Mouse (Mus musculus): ENCODE measurements around the gene Slk.

The Slk gene

GRCm38 (mm10) chr19:47579225-47579787 is at the start of gene Slk:
Gene Slk (plus strand): TSS chr19:47579678.
- DNase-seq (ENCODE audit: low spot score): peak; percentile 77

- DNase-seq (ENCODE audit: low spot score): no peak
Observed at GRCm38 (mm10) chr19:47531309-47531708, 48.2 kb upstream of the Slk start.

GRCm38 (mm10) chr19:47532449-47532848 is 47.0 kb upstream of the Slk start:
- no peak for DNase-seq (ENCODE audit: low spot score)

- DNase-seq (ENCODE audit: low spot score): no peak
Observed at GRCm38 (mm10) chr19:47534131-47534530, 45.3 kb upstream of the Slk start.

- peak; percentile 97 for DNase-seq (ENCODE audit: low spot score)
Observed at GRCm38 (mm10) chr19:47536521-47537299, 42.8 kb upstream of the Slk start.

- no peak for DNase-seq (ENCODE audit: low spot score)
Observed at GRCm38 (mm10) chr19:47537300-47537792, 42.1 kb upstream of the Slk start, which contains the start of gene Stn1. Gene Stn1 (minus strand): TSS chr19:47537507.

GRCm38 (mm10) chr19:47537879-47538278 is 41.6 kb upstream of the Slk start:
- DNase-seq (ENCODE audit: low spot score): no peak

GRCm38 (mm10) chr19:47538801-47539200 is 40.7 kb upstream of the Slk start:
- no peak for DNase-seq (ENCODE audit: low spot score)

- no peak for DNase-seq (ENCODE audit: low spot score)
Observed at GRCm38 (mm10) chr19:47542441-47542840, 37.0 kb upstream of the Slk start.

GRCm38 (mm10) chr19:47545055-47545454 is 34.4 kb upstream of the Slk start:
- no peak for DNase-seq (ENCODE audit: low spot score)

GRCm38 (mm10) chr19:47545528-47545927 is 34.0 kb upstream of the Slk start:
- no peak for DNase-seq (ENCODE audit: low spot score)

- no peak for DNase-seq (ENCODE audit: low spot score)
Observed at GRCm38 (mm10) chr19:47548432-47549076, 30.9 kb upstream of the Slk start.

- DNase-seq (ENCODE audit: low spot score): no peak
Observed at GRCm38 (mm10) chr19:47549174-47549573, 30.3 kb upstream of the Slk start.

GRCm38 (mm10) chr19:47549584-47549983 is 29.9 kb upstream of the Slk start:
- no peak for DNase-seq (ENCODE audit: low spot score)

GRCm38 (mm10) chr19:47559145-47559544 is 20.3 kb upstream of the Slk start:
- no peak for DNase-seq (ENCODE audit: low spot score)

GRCm38 (mm10) chr19:47559751-47560512 is 19.5 kb upstream of the Slk start:
- no peak for DNase-seq (ENCODE audit: low spot score)

GRCm38 (mm10) chr19:47560544-47561161 is 18.8 kb upstream of the Slk start:
- no peak for DNase-seq (ENCODE audit: low spot score)

GRCm38 (mm10) chr19:47561996-47562441 is 17.5 kb upstream of the Slk start:
- no peak for DNase-seq (ENCODE audit: low spot score)

- DNase-seq (ENCODE audit: low spot score): no peak
Observed at GRCm38 (mm10) chr19:47563715-47564114, 15.8 kb upstream of the Slk start.

- DNase-seq (ENCODE audit: low spot score): no peak
Observed at GRCm38 (mm10) chr19:47565031-47565654, 14.3 kb upstream of the Slk start.

- no peak for DNase-seq (ENCODE audit: low spot score)
Observed at GRCm38 (mm10) chr19:47565994-47566393, 13.5 kb upstream of the Slk start.

Measured in left cerebral cortex, adult 11 months (tissue).